Mouse (Mus musculus): ENCODE data around the gene Nmnat3. TPM values are rescaled to one million over a fixed set of nuclear protein-coding genes. Genes with fewer than 3 reads are reported as not detected.
A peak's percentile ranks its signal among the peaks of the same experiment; 100 is the strongest.

Nmnat3 gene
- polyA plus RNA-seq, 1 experiment, result 54.8 TPM

GRCm38 (mm10) chr9:98429806-98430205 lies 142.6 kb downstream of the Nmnat3 start:
- Histone ChIP-seq H3K27me3 (ENCODE audit: control insufficient read depth, insufficient read depth, low read length) (no peaks in the 10 kb centered on the region), H3K4me1 (ENCODE audit: control insufficient read depth, insufficient read depth, low read length) (peaks cover 8% of the 10 kb centered on the region), H3K4me3 (ENCODE audit: control insufficient read depth, low read depth, low read length) (no peak overlapping the region), H3K27ac (ENCODE audit: control insufficient read depth, insufficient read depth, low read depth, low read length) (no peak overlapping the region), H3K36me3 (ENCODE audit: control insufficient read depth, insufficient read depth, low read length) (no peaks in the 10 kb centered on the region)
- TF ChIP-seq CTCF (IDR thresholded peaks at IDR 0.05; ENCODE audit: control insufficient read depth, insufficient read depth, insufficient replicate concordance, low read depth, low read length), result no peak
- no peak for TF ChIP-seq POLR2A (IDR thresholded peaks at IDR 0.05; ENCODE audit: control insufficient read depth, low read depth, low read length)

DNA sequence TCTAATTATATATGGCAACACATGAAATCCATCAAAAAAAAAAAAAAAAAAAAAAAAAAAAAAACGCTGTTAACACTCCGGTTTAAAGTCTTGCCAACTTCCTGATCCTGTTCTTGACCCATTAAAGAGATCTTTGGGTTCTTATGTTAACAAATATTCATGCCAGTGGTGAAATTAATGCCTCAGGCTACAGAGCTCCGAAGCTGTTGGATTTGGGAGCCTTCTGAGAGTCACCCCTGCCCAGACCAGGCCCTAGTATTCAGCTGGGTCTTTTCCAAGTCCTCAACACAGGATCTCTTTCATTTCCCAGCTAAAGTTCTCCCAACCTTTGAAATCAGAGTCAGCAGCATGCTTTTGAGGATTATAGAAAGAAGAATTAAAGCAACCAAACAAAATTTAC lies 143.3 kb downstream of the Nmnat3 start:
- Histone ChIP-seq H3K4me3 (ENCODE audit: control insufficient read depth, low read depth, low read length) (no peak overlapping the region), H3K4me1 (ENCODE audit: control insufficient read depth, insufficient read depth, low read length) (peaks cover 3% of the 10 kb centered on the region), H3K27me3 (ENCODE audit: control insufficient read depth, insufficient read depth, low read length) (no peaks in the 10 kb centered on the region), H3K36me3 (ENCODE audit: control insufficient read depth, insufficient read depth, low read length) (no peaks in the 10 kb centered on the region), H3K27ac (ENCODE audit: control insufficient read depth, insufficient read depth, low read depth, low read length) (no peak overlapping the region)
- no peak for TF ChIP-seq CTCF (IDR thresholded peaks at IDR 0.05; ENCODE audit: control insufficient read depth, insufficient read depth, insufficient replicate concordance, low read depth, low read length)
- no peak for TF ChIP-seq POLR2A (IDR thresholded peaks at IDR 0.05; ENCODE audit: control insufficient read depth, low read depth, low read length)

DNA sequence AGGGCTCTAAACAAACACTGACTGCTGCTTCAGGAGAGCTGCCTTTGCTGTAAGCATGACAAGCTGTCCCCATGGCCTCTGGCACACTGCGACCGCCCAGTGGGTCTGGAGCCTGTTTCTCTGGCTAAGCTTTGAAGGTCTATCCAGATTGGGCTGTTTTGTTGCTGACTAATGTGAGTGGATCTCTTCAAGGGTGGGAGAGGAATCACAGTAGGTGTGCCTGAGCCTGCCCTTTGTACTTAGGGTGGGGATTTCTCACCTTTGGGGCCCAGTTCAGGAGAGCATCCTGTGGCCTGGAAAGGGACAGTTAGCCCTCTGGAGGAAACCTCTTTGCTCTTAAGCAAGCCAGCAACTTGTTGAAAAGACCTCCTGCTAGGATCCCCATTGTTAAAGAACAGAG lies 145.8 kb downstream of the Nmnat3 start:
- no peak for TF ChIP-seq CTCF (IDR thresholded peaks at IDR 0.05; ENCODE audit: control insufficient read depth, insufficient read depth, insufficient replicate concordance, low read depth, low read length)
- no peak for TF ChIP-seq POLR2A (IDR thresholded peaks at IDR 0.05; ENCODE audit: control insufficient read depth, low read depth, low read length)
- H3K27ac ChIP-seq (ENCODE audit: control insufficient read depth, insufficient read depth, low read depth, low read length), result peak overlapping the region; percentile 16; the same call in 1 of the 2 replicates
- no peaks in the 10 kb centered on the region for H3K36me3 ChIP-seq (ENCODE audit: control insufficient read depth, insufficient read depth, low read length)
- peaks cover 5% of the 10 kb centered on the region for H3K4me1 ChIP-seq (ENCODE audit: control insufficient read depth, insufficient read depth, low read length)
- H3K27me3 ChIP-seq (ENCODE audit: control insufficient read depth, insufficient read depth, low read length), result no peaks in the 10 kb centered on the region
- H3K4me3 ChIP-seq (ENCODE audit: control insufficient read depth, low read depth, low read length), result no peak overlapping the region

GRCm38 (mm10) chr9:98433956-98434588 lies 146.8 kb downstream of the Nmnat3 start:
- H3K27me3 ChIP-seq (ENCODE audit: control insufficient read depth, insufficient read depth, low read length), result no peaks in the 10 kb centered on the region

GRCm38 (mm10) chr9:98437819-98438218 lies 150.6 kb downstream of the Nmnat3 start:
- Histone ChIP-seq H3K36me3 (ENCODE audit: control insufficient read depth, insufficient read depth, low read length) (no peaks in the 10 kb centered on the region), H3K27ac (ENCODE audit: control insufficient read depth, insufficient read depth, low read depth, low read length) (no peak overlapping the region), H3K4me3 (ENCODE audit: control insufficient read depth, low read depth, low read length) (no peak overlapping the region), H3K4me1 (ENCODE audit: control insufficient read depth, insufficient read depth, low read length) (peaks cover 5% of the 10 kb centered on the region), H3K27me3 (ENCODE audit: control insufficient read depth, insufficient read depth, low read length) (no peaks in the 10 kb centered on the region)
- TF ChIP-seq CTCF (IDR thresholded peaks at IDR 0.05; ENCODE audit: control insufficient read depth, insufficient read depth, insufficient replicate concordance, low read depth, low read length) (no peak), POLR2A (IDR thresholded peaks at IDR 0.05; ENCODE audit: control insufficient read depth, low read depth, low read length) (no peak)

More at GRCm38 (mm10) chr9:98433956-98434588, 146.8 kb downstream of the Nmnat3 start:
- no peaks in the 10 kb centered on the region for H3K36me3 ChIP-seq (ENCODE audit: control insufficient read depth, insufficient read depth, low read length)
- no peak overlapping the region; the same call in 1 of the 2 replicates for H3K27ac ChIP-seq (ENCODE audit: control insufficient read depth, insufficient read depth, low read depth, low read length)
- no peak overlapping the region for H3K4me3 ChIP-seq (ENCODE audit: control insufficient read depth, low read depth, low read length)
- H3K4me1 ChIP-seq (ENCODE audit: control insufficient read depth, insufficient read depth, low read length), result peaks cover 4% of the 10 kb centered on the region
- no peak for TF ChIP-seq CTCF (IDR thresholded peaks at IDR 0.05; ENCODE audit: control insufficient read depth, insufficient read depth, insufficient replicate concordance, low read depth, low read length)
- no peak for TF ChIP-seq POLR2A (IDR thresholded peaks at IDR 0.05; ENCODE audit: control insufficient read depth, low read depth, low read length)

GRCm38 (mm10) chr9:98439091-98439490 lies 151.9 kb downstream of the Nmnat3 start:
- no peak overlapping the region for H3K27ac ChIP-seq (ENCODE audit: control insufficient read depth, insufficient read depth, low read depth, low read length)
- TF ChIP-seq CTCF (IDR thresholded peaks at IDR 0.05; ENCODE audit: control insufficient read depth, insufficient read depth, insufficient replicate concordance, low read depth, low read length), result no peak
- no peak for TF ChIP-seq POLR2A (IDR thresholded peaks at IDR 0.05; ENCODE audit: control insufficient read depth, low read depth, low read length)
- no peak overlapping the region for H3K4me3 ChIP-seq (ENCODE audit: control insufficient read depth, low read depth, low read length)
- H3K27me3 ChIP-seq (ENCODE audit: control insufficient read depth, insufficient read depth, low read length), result no peaks in the 10 kb centered on the region
- peaks cover 8% of the 10 kb centered on the region for H3K4me1 ChIP-seq (ENCODE audit: control insufficient read depth, insufficient read depth, low read length)
- no peaks in the 10 kb centered on the region for H3K36me3 ChIP-seq (ENCODE audit: control insufficient read depth, insufficient read depth, low read length)

DNA sequence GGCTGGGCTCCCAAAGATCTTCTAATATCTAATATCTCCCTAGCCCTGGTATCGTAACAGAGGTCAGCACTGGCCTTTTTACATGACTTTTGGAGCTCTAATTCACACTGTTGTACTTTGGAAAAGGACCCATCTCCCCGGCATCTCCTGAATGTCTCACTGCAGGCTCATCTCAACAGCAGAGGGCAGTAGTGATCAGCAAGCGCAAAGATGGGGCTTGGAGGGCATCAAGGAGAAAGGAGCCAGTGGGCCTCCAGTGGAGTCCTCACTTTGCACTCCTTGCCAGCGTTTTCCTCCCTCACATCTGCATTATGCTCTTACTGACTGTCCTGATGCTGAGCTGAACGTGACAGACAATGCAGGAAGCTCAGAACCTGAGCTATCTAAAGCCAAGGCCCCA lies 155.4 kb downstream of the Nmnat3 start:
- Histone ChIP-seq H3K4me1 (ENCODE audit: control insufficient read depth, insufficient read depth, low read length) (peaks cover 14% of the 10 kb centered on the region), H3K27ac (ENCODE audit: control insufficient read depth, insufficient read depth, low read depth, low read length) (no peak overlapping the region), H3K36me3 (ENCODE audit: control insufficient read depth, insufficient read depth, low read length) (no peaks in the 10 kb centered on the region), H3K27me3 (ENCODE audit: control insufficient read depth, insufficient read depth, low read length) (no peaks in the 10 kb centered on the region), H3K4me3 (ENCODE audit: control insufficient read depth, low read depth, low read length) (no peak overlapping the region)
- TF ChIP-seq CTCF (IDR thresholded peaks at IDR 0.05; ENCODE audit: control insufficient read depth, insufficient read depth, insufficient replicate concordance, low read depth, low read length) (peak; percentile 52; the same call in 1 of the 2 replicates), POLR2A (IDR thresholded peaks at IDR 0.05; ENCODE audit: control insufficient read depth, low read depth, low read length) (no peak)

Measured in testis, adult 2 months (tissue).